Mouse (Mus musculus) midbrain, embryonic 14.5 days (tissue): ENCODE measurements around the gene Fam71f1. TPM values are rescaled to one million over a fixed set of nuclear protein-coding genes. Genes with fewer than 3 reads are reported as not detected.

ENCODE experiments used
- ATAC-seq: fragments of 200-750 bp; cut with Nextera tagmentation; 2 replicates; pipeline ENCODE4 v1.8.0; 2017; ENCODE audit warnings: moderate number of reproducible peaks, moderate library complexity; ENCODE audit not compliant: low FRiP score, low TSS enrichment
- DNase-seq: peaks from one replicate; pipeline ENCODE4 v3.0.0-alpha.2; 2015
- H3K27ac ChIP-seq: fragments of 300-500 bp; sonication (generic); replicated peaks from 2 replicates; pipeline ENCODE4 v1.5.1; 2014; ENCODE audit warnings: mild to moderate bottlenecking, low read depth, low read length, moderate library complexity
- H3K27me3 ChIP-seq: fragments of 300-500 bp; sonication (generic); 2 replicates; pipeline ENCODE4 v1.6.1; 2014; ENCODE audit warnings: low read length, control low read depth, mixed read lengths; ENCODE audit not compliant: control insufficient read depth, insufficient read depth
- H3K36me3 ChIP-seq: fragments of 300-500 bp; sonication (generic); 2 replicates; pipeline ENCODE4 v1.6.1; 2014; ENCODE audit warnings: low read length, control low read depth; ENCODE audit not compliant: control insufficient read depth, insufficient read depth
- H3K4me1 ChIP-seq: fragments of 300-500 bp; sonication (generic); 2 replicates; pipeline ENCODE4 v1.6.1; 2014; ENCODE audit warnings: mild to moderate bottlenecking, antibody characterized with exemption, low read length, control low read depth; ENCODE audit not compliant: control insufficient read depth, insufficient read depth
- H3K4me2 ChIP-seq: fragments of 300-500 bp; sonication (generic); 2 replicates; pipeline ENCODE4 v1.6.1; 2014; ENCODE audit warnings: mild to moderate bottlenecking, low read length, moderate library complexity
- H3K4me3 ChIP-seq: fragments of 300-500 bp; sonication (generic); replicated peaks from 2 replicates; pipeline ENCODE4 v1.5.1; 2014; ENCODE audit warnings: low read depth, low read length
- H3K9ac ChIP-seq: fragments of 300-500 bp; sonication (generic); replicated peaks from 2 replicates; pipeline ENCODE4 v1.6.1; 2014; ENCODE audit warnings: mild to moderate bottlenecking, low read length, moderate library complexity
- H3K9me3 ChIP-seq: fragments of 300-500 bp; sonication (generic); 2 replicates; pipeline ENCODE4 v1.6.1; 2016; ENCODE audit warnings: low read length, control low read depth, mixed read lengths; ENCODE audit not compliant: control insufficient read depth
- WGBS: fragments of 180-500 bp; shearing (Covaris S2); extraction: QIAGEN DNeasy Blood & Tissue Kit; methylation state at CpG from one replicate; pipeline ENCODE4 v1.1.7; 2014; 5-methylcytosine and 5-hydroxymethylcytosine counted together
- polyA plus RNA-seq: library from polyadenylated mRNA; unstranded; fragments of >200 nt; fragmentation: Nextera tagmentation; extraction: Ambion mirVana; gene quantifications from 2 replicates; pipeline ENCODE4 v1.2.1, GENCODE M21; 2014

Gene Fam71f1
- polyA plus RNA-seq, 1 experiment from 2014 or later = not detected

DNA sequence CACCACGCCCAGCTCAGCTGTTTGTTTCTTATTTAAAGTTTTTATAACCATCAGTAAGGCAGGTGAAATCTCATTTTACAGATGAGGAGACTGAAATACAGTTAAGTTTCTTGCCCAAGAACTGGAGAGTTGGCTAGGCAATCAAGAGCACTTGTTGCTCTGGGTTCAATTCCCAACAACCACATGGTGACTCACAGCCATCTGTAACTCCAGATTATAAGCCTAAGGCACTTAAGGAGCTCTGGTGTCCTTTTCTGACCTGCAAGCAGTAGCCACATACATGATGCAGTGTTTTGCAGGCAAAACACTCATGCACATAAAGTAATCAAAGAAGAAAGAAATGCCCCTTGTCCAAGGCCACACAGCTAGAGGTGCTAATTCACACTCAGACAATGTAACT lies 46.3 kb downstream of the Fam71f1 start:
- 92% methylated on average over 1 of the region's 1 CpGs for WGBS
- ATAC-seq = no peak

DNA sequence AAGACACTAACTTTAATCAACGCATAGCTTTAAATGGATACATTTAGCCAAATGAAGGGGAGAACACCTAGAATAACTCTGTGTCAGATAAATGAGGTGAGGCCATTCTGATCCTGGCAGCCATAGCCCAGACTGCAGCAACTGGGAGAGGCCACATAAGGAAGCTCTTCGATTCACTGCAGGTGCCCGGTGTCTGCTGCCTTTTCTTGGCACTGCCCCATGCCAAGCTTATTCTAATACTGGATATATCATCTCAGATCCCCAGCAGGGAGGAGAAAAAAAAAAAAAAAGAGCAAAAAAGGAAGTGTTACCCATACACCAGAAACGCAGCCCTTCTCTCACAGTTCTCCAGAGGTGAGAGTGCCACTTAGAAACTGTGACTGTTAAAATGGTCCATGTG lies 58.4 kb downstream of the Fam71f1 start:
- Histone ChIP-seq H3K9ac (no peak overlapping the region), H3K27me3 (no peaks in the 10 kb centered on the region), H3K9me3 (no peaks in the 10 kb centered on the region), H3K36me3 (peaks cover 55% of the 10 kb centered on the region), H3K4me1 (no peaks in the 10 kb centered on the region), H3K4me2 (no peak overlapping the region), H3K4me3 (no peak overlapping the region), H3K27ac (no peak overlapping the region)
- ATAC-seq = no peak
- WGBS = 94% methylated on average over 4 of the region's 4 CpGs
- DNase-seq = no peak

More for the DNA sequence above, 46.3 kb downstream of the Fam71f1 start:
- Histone ChIP-seq H3K4me3 (no peak overlapping the region), H3K9ac (no peak overlapping the region), H3K36me3 (peaks cover 40% of the 10 kb centered on the region), H3K27me3 (no peaks in the 10 kb centered on the region), H3K4me2 (no peak overlapping the region), H3K27ac (no peak overlapping the region), H3K4me1 (no peaks in the 10 kb centered on the region), H3K9me3 (no peaks in the 10 kb centered on the region)
- no peak for DNase-seq

DNA sequence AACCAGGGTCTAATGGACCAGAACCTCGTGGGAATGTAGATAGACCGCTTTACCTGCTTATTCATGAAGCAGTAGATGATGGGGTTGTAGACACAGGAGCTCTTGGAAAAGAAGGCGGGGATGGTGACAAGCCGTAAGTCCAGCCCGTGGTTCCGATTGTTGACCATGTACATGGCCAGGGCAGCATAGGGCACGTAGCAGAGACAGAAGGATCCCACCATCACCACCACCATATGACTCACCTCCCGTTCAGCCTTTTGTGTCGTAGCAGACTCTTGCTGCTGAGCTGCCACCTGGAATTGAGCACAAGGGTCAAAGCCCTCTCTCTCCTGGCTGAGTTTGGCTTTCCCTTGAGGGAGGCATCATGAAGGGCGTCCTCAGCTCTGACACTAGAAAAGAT lies 59.7 kb downstream of the Fam71f1 start:
- WGBS = 95% methylated on average over 10 of the region's 10 CpGs
- peaks cover 43% of the 10 kb centered on the region for H3K36me3 ChIP-seq
- DNase-seq = no peak
- H3K27ac ChIP-seq = no peak overlapping the region
- no peaks in the 10 kb centered on the region for H3K27me3 ChIP-seq
- H3K9ac ChIP-seq = no peak overlapping the region
- H3K4me3 ChIP-seq = no peak overlapping the region
- H3K4me2 ChIP-seq = no peak overlapping the region
- H3K9me3 ChIP-seq = no peaks in the 10 kb centered on the region
- no peaks in the 10 kb centered on the region for H3K4me1 ChIP-seq
- ATAC-seq = no peak

DNA sequence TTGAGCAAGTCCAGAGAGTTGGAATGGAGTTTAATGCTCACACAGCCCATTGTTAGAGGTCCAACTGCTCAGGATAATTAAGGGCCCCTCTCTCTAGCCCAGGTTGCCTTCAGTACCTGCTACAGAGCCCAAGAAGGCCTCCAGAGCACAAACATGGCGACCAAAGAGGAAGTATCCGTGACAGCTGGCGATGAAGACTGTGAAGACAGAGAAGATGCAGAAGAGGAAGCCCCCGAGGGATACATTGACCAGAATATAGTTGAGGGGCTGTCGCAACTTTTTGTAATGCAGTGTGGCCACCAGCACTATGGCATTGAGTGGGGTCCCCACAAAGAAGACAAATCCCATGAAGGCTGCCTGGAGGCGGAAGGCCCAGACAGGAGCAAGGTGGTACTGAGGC lies 61.0 kb downstream of the Fam71f1 start:
- H3K4me1 ChIP-seq = no peaks in the 10 kb centered on the region
- ATAC-seq = no peak
- H3K9ac ChIP-seq = no peak overlapping the region
- no peak overlapping the region for H3K27ac ChIP-seq
- H3K4me3 ChIP-seq = no peak overlapping the region
- DNase-seq = no peak
- 98% methylated on average over 6 of the region's 6 CpGs for WGBS
- H3K27me3 ChIP-seq = no peaks in the 10 kb centered on the region
- H3K4me2 ChIP-seq = no peak overlapping the region
- H3K9me3 ChIP-seq = no peaks in the 10 kb centered on the region
- peaks cover 31% of the 10 kb centered on the region for H3K36me3 ChIP-seq

DNA sequence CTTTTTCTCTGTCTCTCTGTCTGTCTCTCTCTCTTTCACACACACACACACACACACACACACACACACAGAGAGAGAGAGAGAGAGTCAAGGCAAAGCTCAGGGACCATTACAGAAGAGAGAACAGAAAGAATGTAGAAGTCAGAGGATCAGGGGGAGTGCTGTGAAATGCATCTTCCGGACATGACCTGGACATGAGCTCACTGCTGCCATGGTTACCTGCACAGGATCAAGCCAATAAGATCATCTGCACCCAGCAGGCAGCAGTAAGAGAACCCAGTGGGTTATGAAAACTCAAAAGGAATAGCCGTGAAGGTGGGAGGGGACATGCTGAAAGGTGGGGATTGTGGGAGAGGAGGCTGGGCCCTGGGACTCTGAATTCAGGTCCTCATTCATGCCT lies 63.5 kb downstream of the Fam71f1 start:
- Histone ChIP-seq H3K4me1 (no peaks in the 10 kb centered on the region), H3K27ac (no peak overlapping the region), H3K9ac (no peak overlapping the region), H3K36me3 (peaks cover 6% of the 10 kb centered on the region; the same call in 1 of the 2 replicates), H3K4me2 (no peak overlapping the region), H3K9me3 (no peaks in the 10 kb centered on the region), H3K27me3 (no peaks in the 10 kb centered on the region), H3K4me3 (no peak overlapping the region)
- 31% methylated on average over 2 of the region's 2 CpGs for WGBS
- ATAC-seq (no peak), DNase-seq (no peak)

Other genes starting within 250 kb of the Fam71f1 start
- 36.9 and 47.6 TPM in 2 replicates for gene Rbm28, start 154.1 kb upstream of the Fam71f1 start, polyA plus RNA-seq
- gene Prrt4, start 139.6 kb upstream of the Fam71f1 start, polyA plus RNA-seq = 6.2 and 7.5 TPM in 2 replicates
- gene Impdh1, start 102.8 kb upstream of the Fam71f1 start, polyA plus RNA-seq = 48.3 and 48.5 TPM in 2 replicates
- 35.2 and 35.9 TPM in 2 replicates for gene Hilpda, start 46.7 kb upstream of the Fam71f1 start, polyA plus RNA-seq
- 0.36 and 0.59 TPM in 2 replicates for gene Fam71f2, start 39.5 kb upstream of the Fam71f1 start, polyA plus RNA-seq
- gene Calu, start 28.9 kb downstream of the Fam71f1 start, polyA plus RNA-seq = 109 and 181 TPM in 2 replicates
- 0.31 and 0.36 TPM in 2 replicates for gene Opn1sw, start 69.3 kb downstream of the Fam71f1 start, polyA plus RNA-seq
- 30.6 and 33.5 TPM in 2 replicates for gene Ccdc136, start 77.2 kb downstream of the Fam71f1 start, polyA plus RNA-seq
- 1.6 and 4.0 TPM in 2 replicates for gene Flnc, start 114.1 kb downstream of the Fam71f1 start, polyA plus RNA-seq
- gene Atp6v1f, start 148.6 kb downstream of the Fam71f1 start, polyA plus RNA-seq = 318 and 408 TPM in 2 replicates
- 0.84 TPM in 1 of 2 replicates, not detected in the other for gene Atp6v1fnb, start 152.3 kb downstream of the Fam71f1 start, polyA plus RNA-seq
- 11.6 and 12.1 TPM in 2 replicates for gene Kcp, start 188.8 kb downstream of the Fam71f1 start, polyA plus RNA-seq
- gene Irf5, start 207.5 kb downstream of the Fam71f1 start, polyA plus RNA-seq = 1.1 and 1.9 TPM in 2 replicates